ENCODE assay signal across 16 mouse cellular contexts in the genomic region with DNA sequence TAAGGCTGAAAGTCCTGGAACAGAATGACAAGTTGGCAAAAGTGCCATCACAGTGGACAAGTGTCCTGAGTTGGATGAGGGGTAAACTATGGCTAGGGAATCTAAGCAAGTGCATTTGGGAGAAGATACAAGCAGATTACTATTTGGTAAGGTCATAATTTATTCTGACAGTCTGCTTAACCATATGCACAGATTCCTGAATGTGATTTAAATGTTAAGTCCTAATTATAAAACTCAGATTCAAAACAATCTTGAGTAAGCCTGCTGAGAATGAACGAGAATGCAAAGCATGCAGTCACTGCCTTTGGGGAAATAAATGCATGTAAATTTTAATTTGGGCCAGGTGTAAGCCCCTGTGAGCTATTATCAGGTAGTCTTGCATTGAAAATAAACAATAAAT.
"Had no signal": no experiment of that assay in that cellular context is flagged by ENCODE, and none has a peak within 500 bp of the region (broad histone marks: within the 10 kb centered on the region; RNA-seq: fewer than 3 reads in every experiment).

No protein-coding gene starts in this region.

- H3K27ac ChIP-seq: kidney, embryonic 15.5 days; liver, embryonic 13.5 days; stomach, postnatal 0 days had no signal

- H3K4me1 ChIP-seq: kidney, embryonic 15.5 days; liver, embryonic 13.5 days had no signal

- H3K36me3 ChIP-seq: kidney, embryonic 15.5 days; liver, embryonic 13.5 days had no signal

- H3K27me3 ChIP-seq: kidney, embryonic 15.5 days; liver, embryonic 13.5 days had no signal

- DNase-seq: kidney, adult 8-10 months; kidney, postnatal 10 days; kidney, postnatal 36 days; layer of hippocampus, postnatal 36 days; liver, embryonic 13.5 days; lung, adult 2 months; lung, postnatal 14 days; lung, postnatal 4 days; midbrain, embryonic 14.5 days; right cerebral cortex, adult 18-20 months; right cerebral cortex, postnatal 14 days; right cerebral cortex, postnatal 4 days; thymus, postnatal 25 days had no signal

- H3K4me2 ChIP-seq: kidney, embryonic 15.5 days; liver, embryonic 13.5 days; midbrain, embryonic 11.5 days had no signal

- H3K9ac ChIP-seq: kidney, embryonic 15.5 days; liver, embryonic 13.5 days had no signal

- H3K4me3 ChIP-seq: kidney, embryonic 15.5 days; liver, embryonic 13.5 days had no signal

- H3K9me3 ChIP-seq: kidney, embryonic 15.5 days; liver, embryonic 13.5 days had no signal
